Mouse (Mus musculus) heart, embryonic 12.5 days (tissue): Measurements from ENCODE around the gene Tmed1. TPM values are rescaled to one million over a fixed set of nuclear protein-coding genes. Genes with fewer than 3 reads are reported as not detected.
"Not testable (repeated sequence)": the region's sequence is repeated elsewhere in the genome, so short reads cannot be mapped to it uniquely, and the experiment has no call there.

ENCODE experiments used
- ATAC-seq: fragments of 200-750 bp; cut with Nextera tagmentation; 2 replicates; pipeline ENCODE4 v1.8.0; 2017; ENCODE audit warnings: moderate TSS enrichment, moderate library complexity; ENCODE audit not compliant: insufficient number of reproducible peaks, low FRiP score
- H3K27ac ChIP-seq: fragments of 300-500 bp; sonication (generic); 2 replicates; pipeline ENCODE4 v1.5.1; 2016; ENCODE audit warnings: mild to moderate bottlenecking, moderate library complexity; ENCODE audit not compliant: poor library complexity, severe bottlenecking
- H3K27me3 ChIP-seq: fragments of 300-500 bp; sonication (generic); replicated peaks from 2 replicates; pipeline ENCODE4 v1.6.1; 2016; ENCODE audit warnings: mild to moderate bottlenecking, moderate library complexity
- H3K36me3 ChIP-seq: fragments of 300-500 bp; sonication (generic); 2 replicates; pipeline ENCODE4 v1.6.1; 2016; ENCODE audit warnings: mild to moderate bottlenecking, moderate library complexity
- H3K4me1 ChIP-seq: fragments of 300-500 bp; sonication (generic); replicated peaks from 2 replicates; pipeline ENCODE4 v1.6.1; 2016; ENCODE audit warnings: mild to moderate bottlenecking
- H3K4me2 ChIP-seq: fragments of 300-500 bp; sonication (generic); 2 replicates; pipeline ENCODE4 v1.6.1; 2016; ENCODE audit warnings: mild to moderate bottlenecking, moderate library complexity
- H3K4me3 ChIP-seq: fragments of 300-500 bp; sonication (generic); 2 replicates; pipeline ENCODE4 v1.5.1; 2016; ENCODE audit warnings: mild to moderate bottlenecking
- H3K9ac ChIP-seq: fragments of 300-500 bp; sonication (generic); 2 replicates; pipeline ENCODE4 v1.6.1; 2016; ENCODE audit warnings: mild to moderate bottlenecking, moderate library complexity
- H3K9me3 ChIP-seq: fragments of 300-500 bp; sonication (generic); replicated peaks from 2 replicates; pipeline ENCODE4 v1.6.1; 2016; ENCODE audit warnings: mild to moderate bottlenecking, moderate library complexity
- WGBS: fragments of 180-500 bp; shearing (Covaris S2); methylation state at CpG from one replicate; pipeline ENCODE4 v1.1.7; 2016; 5-methylcytosine and 5-hydroxymethylcytosine counted together
- microRNA-seq: library from miRNA; unstranded; fragments of <30 nt; microRNA quantifications from one replicate; pipeline ENCODE4, GENCODE M21; 2017
- polyA plus RNA-seq: library from polyadenylated mRNA; unstranded; fragments of >200 nt; fragmentation: Nextera tagmentation; extraction: Ambion mirVana; gene quantifications from 2 replicates; pipeline ENCODE4 v1.2.1, GENCODE M21; 2016

Gene Tmed1
- polyA plus RNA-seq, 1 experiment from 2014 or later, result 92.3 TPM

DNA sequence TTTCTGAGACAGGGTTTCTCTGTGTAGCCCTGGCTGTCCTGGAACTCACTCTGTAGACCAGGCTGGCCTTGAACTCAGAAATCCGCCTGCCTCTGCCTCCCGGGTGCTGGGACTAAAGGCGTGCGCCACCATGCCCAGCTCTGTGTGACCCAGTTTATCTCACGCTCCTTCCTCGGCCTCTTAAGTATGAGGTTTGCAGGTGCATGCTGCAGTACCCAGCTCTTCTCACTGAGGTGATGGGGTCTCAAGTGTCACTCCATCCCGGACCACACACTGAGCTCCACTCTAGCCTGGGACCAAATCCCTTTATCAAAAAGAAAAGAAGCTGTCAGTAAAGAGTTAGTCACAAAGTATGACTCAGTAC, 45.5 kb downstream of the Tmed1 start:
- peaks cover 48% of the 10 kb centered on the region for H3K36me3 ChIP-seq
- H3K4me2 ChIP-seq, H3K27me3 ChIP-seq, H3K4me3 ChIP-seq, ATAC-seq, H3K27ac ChIP-seq, H3K9me3 ChIP-seq, H3K9ac ChIP-seq: not testable (repeated sequence)
- WGBS, result 93% methylated on average over 7 of the region's 7 CpGs
- peaks cover 33% of the 10 kb centered on the region for H3K4me1 ChIP-seq

DNA sequence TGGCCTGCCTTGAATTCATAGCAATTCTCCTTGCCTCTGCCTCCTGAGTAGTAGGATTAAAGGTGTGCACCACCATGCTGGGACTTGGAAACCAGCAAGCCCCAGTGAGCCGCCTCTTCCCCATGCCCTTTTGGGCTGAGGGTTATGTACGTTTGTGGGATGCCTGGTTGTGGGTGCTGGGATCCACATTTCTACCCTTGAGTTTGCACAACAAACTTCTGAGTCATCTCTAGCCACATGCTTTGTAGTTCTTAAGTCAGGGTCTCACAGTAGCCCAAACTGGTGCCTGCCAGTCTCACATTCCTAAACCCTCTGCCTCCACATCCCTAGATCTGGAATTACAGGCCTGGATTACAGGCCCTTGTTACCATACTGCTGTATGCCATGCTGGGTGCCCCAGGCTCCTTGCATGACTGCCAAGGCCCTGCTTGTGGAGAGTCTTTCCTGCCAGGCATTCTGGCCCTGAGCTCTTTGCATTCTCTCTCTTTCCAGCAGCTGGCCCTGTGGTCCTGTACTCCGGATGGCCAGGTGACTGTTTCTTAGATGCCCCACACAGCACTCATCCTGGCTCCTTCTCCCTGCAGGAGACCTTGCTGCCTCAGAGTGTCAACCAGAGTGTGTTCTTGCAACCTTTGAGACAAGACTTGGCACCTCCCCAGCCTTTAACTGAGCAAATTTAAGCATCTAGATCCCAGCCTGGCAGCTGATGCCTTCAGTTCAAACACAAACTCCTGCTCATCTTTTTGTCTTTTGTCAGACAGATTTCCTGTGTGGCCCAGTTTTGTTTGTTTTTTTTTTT, 46.1 kb downstream of the Tmed1 start:
- Histone ChIP-seq H3K27me3 (no peaks in the 10 kb centered on the region), H3K4me3 (no peak overlapping the region), H3K27ac (peak overlapping the region; percentile 90), H3K36me3 (peaks cover 47% of the 10 kb centered on the region), H3K9ac (0 out of 2 replicates have a peak overlapping the region, but pooled peaks have one; percentile 13), H3K9me3 (no peaks in the 10 kb centered on the region), H3K4me1 (peaks cover 33% of the 10 kb centered on the region), H3K4me2 (peak overlapping the region; percentile 26; the same call in 1 of the 2 replicates)
- no peak for ATAC-seq
- WGBS, result 82% methylated on average over 3 of the region's 3 CpGs

GRCm38 (mm10) chr9:21463138-21463590, 46.9 kb downstream of the Tmed1 start:
- WGBS, result 7% methylated on average over 5 of the region's 5 CpGs
- peak; percentile 69 for ATAC-seq
- Histone ChIP-seq H3K4me3 (no peak overlapping the region), H3K9ac (peak overlapping the region; percentile 21), H3K4me2 (peak overlapping the region; percentile 26), H3K27ac (peak overlapping the region; percentile 90), H3K9me3 (no peaks in the 10 kb centered on the region), H3K27me3 (no peaks in the 10 kb centered on the region), H3K4me1 (peaks cover 36% of the 10 kb centered on the region), H3K36me3 (peaks cover 47% of the 10 kb centered on the region)

DNA sequence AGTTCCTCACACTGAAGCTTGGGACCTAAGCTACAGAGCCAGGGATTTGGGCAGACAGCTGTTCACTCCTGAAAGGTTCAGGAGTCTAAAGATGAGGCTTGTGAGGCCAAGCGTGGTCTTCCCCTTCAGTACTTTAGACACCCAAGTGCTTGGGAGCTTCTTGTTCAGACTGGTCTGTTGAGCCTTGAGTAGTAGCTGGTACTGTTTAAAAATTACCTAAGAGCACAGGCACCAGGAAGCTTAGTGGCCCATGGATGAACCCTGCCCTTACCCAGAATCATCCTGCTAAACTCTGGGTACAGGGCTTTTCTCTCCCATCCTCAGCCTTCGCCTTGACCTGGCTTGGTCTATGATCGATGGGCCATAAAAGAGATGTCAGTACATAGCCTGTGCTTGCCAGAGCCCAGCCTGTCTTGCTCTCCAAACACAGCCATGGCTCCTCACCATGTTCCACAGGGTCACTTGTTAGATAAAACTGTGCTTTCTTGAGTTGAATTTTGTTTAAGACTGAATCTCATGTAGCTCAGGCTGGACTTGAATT, 49.6 kb downstream of the Tmed1 start:
- H3K36me3 ChIP-seq, result peaks cover 24% of the 10 kb centered on the region; the same call in 1 of the 2 replicates

DNA sequence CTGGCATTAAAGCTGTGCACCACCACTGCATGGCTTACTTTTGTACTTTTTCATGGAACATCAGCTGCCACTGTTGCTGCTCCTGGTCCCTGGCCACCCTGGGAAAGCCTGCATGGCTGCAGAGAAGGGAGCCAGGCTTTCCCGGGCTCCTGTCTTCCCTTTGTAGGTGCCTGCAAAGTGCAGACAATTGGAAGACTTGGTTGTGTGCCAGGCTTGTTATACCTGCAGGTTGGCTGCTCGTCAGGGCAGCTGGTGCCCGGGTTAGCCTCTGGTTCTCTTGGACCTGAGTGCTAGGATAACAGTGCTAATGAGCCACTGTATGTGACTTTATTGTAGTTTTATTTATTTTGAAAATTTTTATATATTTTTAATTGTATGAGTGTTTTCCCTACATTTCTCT, 51.2 kb downstream of the Tmed1 start:
- Histone ChIP-seq H3K9ac (no peak overlapping the region), H3K36me3 (peaks cover 20% of the 10 kb centered on the region; the same call in 1 of the 2 replicates), H3K27me3 (no peaks in the 10 kb centered on the region), H3K9me3 (no peaks in the 10 kb centered on the region), H3K4me1 (peaks cover 31% of the 10 kb centered on the region), H3K4me3 (no peak overlapping the region), H3K27ac (no peak overlapping the region), H3K4me2 (no peak overlapping the region)
- WGBS, result 82% methylated on average over 3 of the region's 3 CpGs
- no peak for ATAC-seq

More for the DNA sequence above, 49.6 kb downstream of the Tmed1 start:
- no peak for ATAC-seq
- Histone ChIP-seq H3K4me1 (peaks cover 36% of the 10 kb centered on the region), H3K9ac (no peak overlapping the region), H3K4me3 (no peak overlapping the region), H3K27ac (no peak overlapping the region), H3K9me3 (no peaks in the 10 kb centered on the region), H3K27me3 (no peaks in the 10 kb centered on the region), H3K4me2 (no peak overlapping the region)
- 88% methylated on average over 3 of the region's 3 CpGs for WGBS

Small RNA genes within 50 kb of the gene (microRNA-seq; reads per million reads assigned to microRNA genes)
- gene Mir199a-1, result 4.7 reads per million, percentile 16 among the genes with 10 or more reads in this experiment

Other genes with a start within 250 kb of the Tmed1 start
- gene Atg4d, start 245.0 kb downstream of the Tmed1 start, polyA plus RNA-seq, result 43.8 and 47.8 TPM in 2 replicates
- gene Kri1, start 222.3 kb downstream of the Tmed1 start, polyA plus RNA-seq, result 11.9 and 13.6 TPM in 2 replicates
- gene Cdkn2d, start 218.8 kb downstream of the Tmed1 start, polyA plus RNA-seq, result 88.5 and 89.2 TPM in 2 replicates
- 0.23 and 0.58 TPM in 2 replicates for gene Ap1m2, start 197.9 kb downstream of the Tmed1 start, polyA plus RNA-seq
- 69.1 and 73.6 TPM in 2 replicates for gene Slc44a2, start 189.6 kb downstream of the Tmed1 start, polyA plus RNA-seq
- 139 and 142 TPM in 2 replicates for gene Ilf3, start 142.4 kb downstream of the Tmed1 start, polyA plus RNA-seq
- gene Qtrt1, start 98.4 kb downstream of the Tmed1 start, polyA plus RNA-seq, result 23.0 and 25.4 TPM in 2 replicates
- 83.8 and 87.2 TPM in 2 replicates for gene Dnm2, start 85.3 kb downstream of the Tmed1 start, polyA plus RNA-seq
- gene AB124611, start 15.9 kb upstream of the Tmed1 start, polyA plus RNA-seq, result 1.4 and 1.6 TPM in 2 replicates
- 49.9 and 53.8 TPM in 2 replicates for gene Carm1, start 36.6 kb upstream of the Tmed1 start, polyA plus RNA-seq
- gene Timm29, start 82.5 kb upstream of the Tmed1 start, polyA plus RNA-seq, result 33.6 and 34.5 TPM in 2 replicates
- 12.9 and 14.8 TPM in 2 replicates for gene Yipf2, start 82.6 kb upstream of the Tmed1 start, polyA plus RNA-seq
- gene Smarca4, start 105.9 kb upstream of the Tmed1 start, polyA plus RNA-seq, result 76.0 and 78.5 TPM in 2 replicates
- gene Ldlr, start 213.2 kb upstream of the Tmed1 start, polyA plus RNA-seq, result 26.0 and 30.8 TPM in 2 replicates